Mouse (Mus musculus) left cerebral cortex, adult 8-10 months (tissue): ENCODE measurements at regions not wholly inside any gene's neighbourhood (a gene's known extent, or its start where the extent isn't known, plus 50 kb on each side); places are given as distances from the start of the nearest gene placed in this dataset.

ENCODE experiments used
- DNase-seq, 2 experiments: peaks; one replicate each; pipeline ENCODE4 v3.0.0; 2022; ENCODE audit warnings: low spot score in 2 of 2

- DNase-seq = peak in 1 of 2 experiments; percentile 15
Measured at GRCm38 (mm10) chr11:64776691-64777090, 202.1 kb upstream of the Elac2 start.

- DNase-seq = no peak
Measured at GRCm38 (mm10) chr11:64800246-64801121, 178.4 kb upstream of the Elac2 start.

GRCm38 (mm10) chr11:64801351-64801750 is 177.5 kb upstream of the Elac2 start:
- DNase-seq = no peak

GRCm38 (mm10) chr11:64805567-64805966 is 173.3 kb upstream of the Elac2 start:
- no peak for DNase-seq

- DNase-seq = no peak
Measured at GRCm38 (mm10) chr11:64812408-64812807, 166.4 kb upstream of the Elac2 start.

- no peak for DNase-seq
Measured at GRCm38 (mm10) chr11:64829429-64829828, 149.4 kb upstream of the Elac2 start.

- DNase-seq = no peak
Measured at GRCm38 (mm10) chr11:64832453-64832852, 146.4 kb upstream of the Elac2 start.

- no peak for DNase-seq
Measured at GRCm38 (mm10) chr11:64833786-64834185, 145.1 kb upstream of the Elac2 start.

GRCm38 (mm10) chr11:64836771-64837170 is 142.1 kb upstream of the Elac2 start:
- no peak for DNase-seq

- no peak for DNase-seq
Measured at GRCm38 (mm10) chr11:64841092-64841491, 137.7 kb upstream of the Elac2 start.

- DNase-seq = no peak
Measured at GRCm38 (mm10) chr11:64842775-64843530, 135.9 kb upstream of the Elac2 start.

GRCm38 (mm10) chr11:64846577-64847147 is 132.2 kb upstream of the Elac2 start:
- DNase-seq = no peak

- no peak for DNase-seq
Measured at GRCm38 (mm10) chr11:64859636-64860035, 119.2 kb upstream of the Elac2 start.

- no peak for DNase-seq
Measured at GRCm38 (mm10) chr11:64880674-64881073, 98.2 kb upstream of the Elac2 start.

- no peak for DNase-seq
Measured at GRCm38 (mm10) chr11:64884518-64884917, 94.3 kb upstream of the Elac2 start.

GRCm38 (mm10) chr11:64889335-64890020 is 89.4 kb upstream of the Elac2 start:
- no peak for DNase-seq

GRCm38 (mm10) chr11:64890776-64891175 is 88.1 kb upstream of the Elac2 start:
- DNase-seq = no peak

GRCm38 (mm10) chr11:64895804-64896466 is 82.9 kb upstream of the Elac2 start:
- peak in 1 of 2 experiments; percentile 5 for DNase-seq

- DNase-seq = peak; percentile 23 to 57
Measured at GRCm38 (mm10) chr11:64898758-64899586, 79.9 kb upstream of the Elac2 start.
